In the genomic region with DNA sequence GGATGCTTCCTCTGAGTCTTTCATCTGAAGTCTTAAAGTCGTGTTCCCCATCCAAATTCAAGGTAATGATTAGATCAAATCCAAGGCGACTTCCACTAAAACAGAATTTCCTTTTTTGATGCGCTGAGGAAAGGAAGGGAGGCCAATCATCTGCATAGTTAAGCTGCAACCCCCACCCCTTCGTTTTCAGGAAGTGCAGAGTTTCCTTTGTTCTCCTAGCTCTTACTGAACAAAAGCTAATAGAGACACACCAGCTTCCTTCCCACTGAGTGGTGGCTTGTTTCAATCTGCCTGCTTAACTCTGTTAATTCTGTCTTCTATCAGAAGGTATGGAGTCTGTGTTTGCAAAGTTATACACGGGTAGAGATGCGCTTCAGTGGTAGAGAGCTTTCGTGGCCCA, we compare ENCODE assay signal across 7 mouse cellular contexts. TPM values are rescaled to one million over a fixed set of nuclear protein-coding genes. Genes with fewer than 3 reads are reported as not detected.
DNase-seq lines count a peak whose midpoint lies in the region; ATAC-seq and TF ChIP-seq lines count a peak whose summit lies in the region.

No protein-coding gene starts in this region.

- no peaks in the 10 kb centered on the region for H3K27me3 ChIP-seq in liver, adult 2 months (ENCODE audit: control insufficient read depth, insufficient read depth, low read length)
- peaks cover 37% of the 10 kb centered on the region for H3K27me3 ChIP-seq in liver, embryonic 12.5 days (replicated peaks)

- no peak for TF ChIP-seq POLR2A in liver, adult 2 months (IDR thresholded peaks at IDR 0.05; ENCODE audit: extremely low read depth, insufficient read depth, low read length)

- no peaks in the 10 kb centered on the region for H3K9me3 ChIP-seq in liver, embryonic 12.5 days (replicated peaks)

- H3K36me3 ChIP-seq in liver, adult 2 months (ENCODE audit: control insufficient read depth, insufficient read depth, low read length): no peaks in the 10 kb centered on the region
- no peaks in the 10 kb centered on the region for H3K36me3 ChIP-seq in liver, embryonic 12.5 days

- H3K79me2 ChIP-seq in liver, adult 2 months (ENCODE audit: control insufficient read depth, insufficient read depth, low read length): peaks cover 7% of the 10 kb centered on the region; the same call in 1 of the 2 replicates

- no peak overlapping the region for H3K9ac ChIP-seq in liver, adult 2 months (ENCODE audit: low read depth, low read length)
- H3K9ac ChIP-seq in liver, embryonic 12.5 days: no peak overlapping the region

- peaks cover 3% of the 10 kb centered on the region for H3K4me1 ChIP-seq in liver, adult 2 months (ENCODE audit: control insufficient read depth, insufficient read depth, low read length)
- peaks cover 7% of the 10 kb centered on the region; the same call in 1 of the 2 replicates for H3K4me1 ChIP-seq in liver, embryonic 12.5 days

- intact Hi-C loops in gastrocnemius, postnatal 36 days (cut with DNase I): no loop called here

- peak overlapping the region; percentile 67; the same call in 1 of the 2 replicates for H3K4me2 ChIP-seq in liver, embryonic 12.5 days

- peak overlapping the region; percentile 33; the same call in 1 of the 2 replicates for H3K4me3 ChIP-seq in liver, adult 2 months (ENCODE audit: insufficient read depth, low read depth, low read length)
- peak overlapping the region; percentile 4; the same call in 1 of the 2 replicates for H3K4me3 ChIP-seq in liver, embryonic 12.5 days

- 65% methylated on average over 7 of the region's 7 CpGs for WGBS in liver, adult 2 months
- WGBS in liver, embryonic 12.5 days (ENCODE audit: insufficient replicate concordance): 17% methylated on average over 7 of the region's 7 CpGs

- no peak for ATAC-seq in liver, embryonic 12.5 days

- TF ChIP-seq CTCF in liver, adult 2 months (IDR thresholded peaks at IDR 0.05; ENCODE audit: low read depth, low read length): no peak

- peak; percentile 7 for DNase-seq in liver, adult 2 months (ENCODE audit: extremely low read depth, low read depth, low spot score)
- no peak for DNase-seq in liver
- DNase-seq in heart, adult 8-10 months (ENCODE audit: low spot score): peak; percentile 61
- DNase-seq in thymus, postnatal 14 days: peak; percentile 49
- no peak for DNase-seq in ovary, adult 18-20 months (ENCODE audit: low spot score)
- no peak for DNase-seq in gastrocnemius, postnatal 36 days

- peak overlapping the region; percentile 52; the same call in 1 of the 2 replicates for H3K27ac ChIP-seq in liver, adult 2 months (replicated peaks; ENCODE audit: insufficient read depth, low read depth, low read length)
- no peak overlapping the region for H3K27ac ChIP-seq in liver, embryonic 12.5 days

RNA-seq across cellular contexts. Expression of a gene that starts 1.5 kb away (rescaled TPM):
- total RNA-seq in liver, adult 2 months (2014; rRNA removed): 2.1 and 2.5 TPM in 2 replicates
- polyA plus RNA-seq in liver, adult 2 months (2012; rRNA removed): 1.9 and 2.1 TPM in 2 replicates
- total RNA-seq in heart, adult 8-10 months (2022): 1 to 10 TPM; 3.8 to 4.5 (median 4.3) TPM
- polyA plus RNA-seq in liver, embryonic 12.5 days (2016; fragmentation: Nextera tagmentation; extraction: Ambion mirVana): 4.2 and 4.5 TPM in 2 replicates
- total RNA-seq in gastrocnemius, postnatal 36 days (2021): 1 to 10 TPM; 1.5 to 1.7 TPM

RNA-seq across cellular contexts. Expression of a gene that starts 36.0 kb away (rescaled TPM):
- 11.2 and 14.4 TPM in 2 replicates for total RNA-seq in liver, adult 2 months (2014; rRNA removed)
- 7.0 and 7.8 TPM in 2 replicates for polyA plus RNA-seq in liver, adult 2 months (2012; rRNA removed)
- 10 to 100 TPM; 20.1 to 22.2 (median 21.0) TPM for total RNA-seq in heart, adult 8-10 months (2022)
- 13.4 and 13.9 TPM in 2 replicates for polyA plus RNA-seq in liver, embryonic 12.5 days (2016; fragmentation: Nextera tagmentation; extraction: Ambion mirVana)
- total RNA-seq in gastrocnemius, postnatal 36 days (2021): 10 to 100 TPM; 27.2 to 31.3 TPM

RNA-seq across cellular contexts. Expression of a gene that starts 43.0 kb away (rescaled TPM):
- total RNA-seq in liver, adult 2 months (2014; rRNA removed): 0.65 and 1.7 TPM in 2 replicates
- polyA plus RNA-seq in liver, adult 2 months (2012; rRNA removed): 0.10 and 0.18 TPM in 2 replicates
- 1 to 10 TPM in 1 of 4 experiments, under 1 TPM in 3; 0.19 to 1.6 (median 0.38) TPM for total RNA-seq in heart, adult 8-10 months (2022)
- polyA plus RNA-seq in liver, embryonic 12.5 days (2016; fragmentation: Nextera tagmentation; extraction: Ambion mirVana): 27.3 and 28.4 TPM in 2 replicates
- under 1 TPM; 0.52 to 0.64 TPM for total RNA-seq in gastrocnemius, postnatal 36 days (2021)

RNA-seq across cellular contexts. Expression of a gene that starts 54.6 kb away (rescaled TPM):
- not detected in 2 replicates for total RNA-seq in liver, adult 2 months (2014; rRNA removed)
- polyA plus RNA-seq in liver, adult 2 months (2012; rRNA removed): not detected in 2 replicates
- not detected for total RNA-seq in heart, adult 8-10 months (2022)
- polyA plus RNA-seq in liver, embryonic 12.5 days (2016; fragmentation: Nextera tagmentation; extraction: Ambion mirVana): not detected in 2 replicates
- not detected for total RNA-seq in gastrocnemius, postnatal 36 days (2021)

Comparison
In these comparisons a context has a peak if more than half of its experiments do, and no peak if none do; other contexts are left out.
1. DNase-seq: peak in liver, adult 2 months (single experiment), heart, adult 8-10 months (single experiment) and thymus, postnatal 14 days (single experiment); none in liver (single experiment), ovary, adult 18-20 months (single experiment) and gastrocnemius, postnatal 36 days (0 of 2).